Mouse (Mus musculus) midbrain, embryonic 12.5 days (tissue): Measurements from ENCODE around the gene 2610528J11Rik. TPM values are rescaled to one million over a fixed set of nuclear protein-coding genes. Genes with fewer than 3 reads are reported as not detected.
"Not testable (repeated sequence)": the region's sequence is repeated elsewhere in the genome, so short reads cannot be mapped to it uniquely, and the experiment has no call there.

Source experiments
- ATAC-seq: fragments of 200-750 bp; cut with Nextera tagmentation; 2 replicates; pipeline ENCODE4 v1.8.0; 2017; ENCODE audit warnings: low read depth, moderate TSS enrichment, moderate library complexity; ENCODE audit not compliant: low FRiP score
- H3K27ac ChIP-seq: fragments of 300-500 bp; sonication (generic); replicated peaks from 2 replicates; pipeline ENCODE4 v1.5.1; 2016; ENCODE audit warnings: mild to moderate bottlenecking
- H3K27me3 ChIP-seq: fragments of 300-500 bp; sonication (generic); 2 replicates; pipeline ENCODE4 v1.6.1; 2016; ENCODE audit warnings: mild to moderate bottlenecking
- H3K36me3 ChIP-seq: fragments of 300-500 bp; sonication (generic); 2 replicates; pipeline ENCODE4 v1.6.1; 2016
- H3K4me1 ChIP-seq: fragments of 300-500 bp; sonication (generic); 2 replicates; pipeline ENCODE4 v1.6.1; 2016
- H3K4me2 ChIP-seq: fragments of 300-500 bp; sonication (generic); replicated peaks from 2 replicates; pipeline ENCODE4 v1.6.1; 2016; ENCODE audit warnings: mild to moderate bottlenecking, moderate library complexity
- H3K4me3 ChIP-seq: fragments of 300-500 bp; sonication (generic); 2 replicates; pipeline ENCODE4 v1.5.1; 2016; ENCODE audit warnings: mild to moderate bottlenecking
- H3K9ac ChIP-seq: fragments of 300-500 bp; sonication (generic); replicated peaks from 2 replicates; pipeline ENCODE4 v1.6.1; 2016; ENCODE audit warnings: mild to moderate bottlenecking, moderate library complexity
- H3K9me3 ChIP-seq: fragments of 300-500 bp; sonication (generic); 2 replicates; pipeline ENCODE4 v1.6.1; 2016; ENCODE audit warnings: mild to moderate bottlenecking
- WGBS: fragments of 180-500 bp; shearing (Covaris S2); methylation state at CpG from one replicate; pipeline ENCODE4 v1.1.7; 2016; 5-methylcytosine and 5-hydroxymethylcytosine counted together
- polyA plus RNA-seq: library from polyadenylated mRNA; unstranded; fragments of >200 nt; fragmentation: Nextera tagmentation; extraction: Ambion mirVana; gene quantifications from 2 replicates; pipeline ENCODE4 v1.2.1, GENCODE M21; 2016

2610528J11Rik gene
- 0.26 and 0.48 TPM in 2 replicates for polyA plus RNA-seq

DNA sequence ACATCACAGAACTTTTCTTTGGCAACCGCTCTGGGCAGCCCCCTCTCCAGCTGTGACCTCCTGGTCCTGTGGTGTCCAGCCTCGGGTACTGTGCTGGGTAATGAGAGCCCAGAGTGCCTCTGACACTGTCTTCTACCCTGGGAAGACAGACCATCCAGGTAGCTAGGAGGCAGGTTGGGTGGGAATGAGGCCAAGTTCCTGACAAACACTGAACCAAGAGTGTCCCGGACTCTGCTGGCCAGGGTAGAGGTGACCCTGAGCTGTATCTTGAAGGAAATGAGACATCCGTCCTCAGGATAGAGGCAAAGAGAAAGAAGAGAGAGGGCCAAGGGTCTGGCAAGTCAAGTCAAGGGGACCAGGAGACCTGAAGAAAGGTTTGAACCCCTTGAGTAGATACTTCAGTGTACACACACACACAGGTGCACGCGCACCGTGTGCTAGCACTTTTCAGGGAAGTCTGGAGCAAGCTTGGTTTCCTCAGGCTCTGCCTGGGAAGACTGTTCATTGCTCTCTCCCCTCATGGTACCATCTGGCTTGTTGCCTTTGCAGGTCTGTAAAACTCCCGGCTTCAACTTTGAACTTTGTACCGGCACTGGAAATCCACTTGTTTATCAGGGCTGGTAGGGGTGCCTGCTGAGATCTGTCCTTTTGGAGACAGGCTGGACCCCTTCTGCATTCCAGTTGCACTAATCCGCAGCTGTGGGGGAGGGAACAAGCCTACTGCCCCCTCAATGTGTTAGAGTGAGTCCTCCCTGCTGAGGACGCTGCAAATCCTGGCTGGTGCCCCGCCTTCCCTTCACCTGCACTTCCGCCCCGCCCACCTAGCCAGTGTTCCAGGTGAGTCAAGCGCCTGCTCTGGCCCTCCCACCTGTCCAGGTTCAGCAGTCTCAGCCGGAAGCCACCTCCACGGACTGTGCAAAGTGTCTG, at the start of gene 2610528J11Rik:
2610528J11Rik (plus strand) TSS at position 592 of the 927 bp plus-strand sequence.
- no peak for ATAC-seq
- Histone ChIP-seq H3K4me2 (no peak within 1 kb of the TSS), H3K27ac (no peak within 1 kb of the TSS), H3K4me3 (no peak within 1 kb of the TSS), H3K27me3 (no peaks in the 10 kb centered on the region), H3K36me3 (no peaks in the 10 kb centered on the region), H3K4me1 (0 out of 2 replicates have a peak, but pooled peaks cover 4% of the 10 kb centered on the region), H3K9ac (no peak within 1 kb of the TSS), H3K9me3 (no peaks in the 10 kb centered on the region)
- WGBS = 37% methylated on average over 17 of the region's 17 CpGs

DNA sequence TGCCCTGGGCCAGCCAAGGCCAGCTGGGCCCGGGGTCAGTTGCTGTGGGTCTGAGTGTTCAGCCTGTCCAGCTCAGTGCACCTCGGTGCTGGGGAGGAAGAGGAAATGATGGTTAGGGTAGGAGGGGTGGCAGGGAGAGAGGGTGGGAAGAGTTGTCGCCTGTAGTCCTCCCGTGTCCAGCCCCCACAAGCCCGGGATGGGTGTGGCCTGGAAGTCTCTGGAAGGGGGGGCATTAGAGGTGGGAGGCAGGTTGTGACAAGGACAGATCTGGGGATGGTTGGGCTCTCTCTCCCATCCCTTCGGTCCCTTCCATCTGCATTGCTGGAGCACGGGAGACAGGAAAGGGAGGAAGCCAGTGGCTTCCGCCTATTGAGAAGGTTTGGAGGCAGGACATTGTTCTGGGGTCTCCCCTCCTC, 37.1 kb upstream of the 2610528J11Rik start, which contains the start of gene Tie1:
Tie1 (minus strand) TSS at position 345 of the 416 bp plus-strand sequence.
- Histone ChIP-seq H3K36me3 (no peaks in the 10 kb centered on the region), H3K27ac (no peak within 1 kb of the TSS), H3K27me3 (no peaks in the 10 kb centered on the region), H3K9ac (no peak within 1 kb of the TSS), H3K9me3 (no peaks in the 10 kb centered on the region), H3K4me3 (no peak within 1 kb of the TSS), H3K4me2 (no peak within 1 kb of the TSS), H3K4me1 (no peaks in the 10 kb centered on the region)
- no peak for ATAC-seq
- 76% methylated on average over 8 of the region's 8 CpGs for WGBS

DNA sequence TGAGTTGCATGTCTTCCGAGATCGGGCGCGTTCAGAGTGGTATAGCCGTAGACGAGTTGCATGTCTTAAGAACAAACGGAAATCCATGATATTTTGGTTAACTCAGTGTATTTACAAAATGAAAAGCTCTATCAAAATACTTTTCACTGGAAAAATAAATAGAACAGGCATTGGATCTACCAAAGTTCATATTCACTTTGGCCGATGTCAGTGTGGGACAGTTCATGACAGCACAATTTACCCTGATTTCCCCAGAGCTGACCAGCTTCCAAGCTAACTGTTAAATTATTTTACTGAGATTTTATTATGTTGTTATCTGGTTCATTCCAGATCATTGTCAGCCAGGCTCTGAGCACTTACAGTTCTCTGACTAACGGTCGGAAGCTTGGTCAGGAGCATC, 36.3 kb upstream of the 2610528J11Rik start:
- WGBS = 93% methylated on average over 10 of the region's 10 CpGs
- ATAC-seq = no peak
- no peak overlapping the region for H3K9ac ChIP-seq

DNA sequence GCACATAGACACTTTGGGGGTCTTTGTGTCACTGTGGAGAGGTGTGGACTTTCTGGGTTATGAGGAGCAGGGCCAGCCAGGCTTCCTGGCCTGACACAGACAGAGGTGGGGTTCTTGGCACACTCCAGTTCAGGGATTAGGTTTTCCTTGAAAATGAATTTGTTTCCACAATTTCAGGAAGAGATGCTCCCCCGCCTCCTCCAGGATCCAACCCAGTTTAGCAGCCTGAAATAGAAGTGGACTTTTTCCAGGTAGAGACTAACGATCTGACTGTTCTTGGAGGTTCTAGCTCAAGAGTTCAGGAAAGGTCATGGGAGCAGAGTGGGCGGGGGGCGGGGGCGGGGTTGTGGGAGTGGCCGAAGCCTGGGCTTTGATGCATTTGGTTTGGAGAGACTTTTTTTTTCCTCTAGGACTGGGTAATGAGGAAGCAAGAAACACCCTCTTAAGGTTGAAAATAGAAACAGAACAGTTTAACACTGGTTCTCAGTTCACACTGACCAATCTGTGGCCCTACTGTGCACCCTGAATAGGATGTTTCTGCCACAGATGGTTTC, 26.6 kb upstream of the 2610528J11Rik start:
- WGBS = 63% methylated on average over 6 of the region's 6 CpGs

More for the DNA sequence above, 36.3 kb upstream of the 2610528J11Rik start:
- no peak overlapping the region for H3K4me2 ChIP-seq
- H3K27ac ChIP-seq = no peak overlapping the region
- no peak overlapping the region for H3K4me3 ChIP-seq
- no peaks in the 10 kb centered on the region for H3K4me1 ChIP-seq
- H3K36me3 ChIP-seq = no peaks in the 10 kb centered on the region
- no peaks in the 10 kb centered on the region for H3K9me3 ChIP-seq
- H3K27me3 ChIP-seq = no peaks in the 10 kb centered on the region

DNA sequence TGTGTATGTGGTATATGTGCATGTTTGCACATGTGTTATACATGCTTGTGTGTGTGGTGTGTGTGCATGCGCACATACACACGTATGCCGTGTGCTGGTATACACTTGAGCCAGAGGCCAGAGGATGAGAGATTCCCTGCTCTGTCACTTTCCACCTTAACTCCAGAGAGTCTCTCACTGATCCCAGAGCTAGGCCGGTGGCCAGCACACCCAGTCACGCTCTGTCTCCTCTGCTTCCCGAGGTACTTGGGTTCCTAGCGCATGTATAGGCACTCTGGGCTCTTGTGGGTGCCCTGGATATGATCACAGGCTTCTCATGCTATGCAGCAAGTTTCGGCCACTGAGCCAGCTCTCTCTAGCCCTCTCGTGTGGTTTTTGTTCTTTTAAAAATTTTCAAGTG, 26.0 kb upstream of the 2610528J11Rik start:
- H3K27ac ChIP-seq = no peak overlapping the region
- H3K9me3 ChIP-seq = no peaks in the 10 kb centered on the region
- H3K4me1 ChIP-seq = no peaks in the 10 kb centered on the region
- H3K9ac ChIP-seq = no peak overlapping the region
- no peaks in the 10 kb centered on the region for H3K27me3 ChIP-seq
- no peak overlapping the region for H3K4me3 ChIP-seq
- no peak overlapping the region for H3K4me2 ChIP-seq
- no peak for ATAC-seq
- WGBS = 71% methylated on average over 9 of the region's 9 CpGs
- no peaks in the 10 kb centered on the region for H3K36me3 ChIP-seq

More for the DNA sequence above, 26.6 kb upstream of the 2610528J11Rik start:
- Histone ChIP-seq H3K4me1 (no peaks in the 10 kb centered on the region), H3K4me3 (no peak overlapping the region), H3K27ac (no peak overlapping the region), H3K9ac (no peak overlapping the region), H3K36me3 (no peaks in the 10 kb centered on the region), H3K27me3 (no peaks in the 10 kb centered on the region), H3K9me3 (no peaks in the 10 kb centered on the region), H3K4me2 (no peak overlapping the region)
- no peak for ATAC-seq

DNA sequence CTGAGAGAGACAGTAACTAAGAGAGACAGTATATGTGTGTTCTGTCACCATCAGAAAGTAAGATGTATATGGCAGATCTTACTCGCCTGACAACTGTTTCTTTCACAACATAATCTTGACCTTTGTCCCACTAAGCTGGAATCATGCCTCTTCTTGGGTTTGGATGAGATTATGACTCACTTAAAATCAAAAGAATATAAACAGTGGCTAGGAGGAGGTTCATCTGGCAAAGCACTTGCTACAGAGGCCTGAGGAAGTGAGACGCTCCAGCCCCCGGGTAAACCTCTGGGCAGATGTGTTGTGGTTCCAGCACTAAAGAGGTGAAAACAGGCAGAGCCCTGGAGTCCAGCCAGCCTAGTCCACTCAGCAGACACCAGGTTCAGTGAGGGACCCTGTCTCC, 21.2 kb upstream of the 2610528J11Rik start:
- H3K27me3 ChIP-seq = no peaks in the 10 kb centered on the region
- no peak overlapping the region for H3K4me2 ChIP-seq
- H3K4me3 ChIP-seq = no peak overlapping the region
- H3K36me3 ChIP-seq = no peaks in the 10 kb centered on the region
- WGBS = 65% methylated on average over 3 of the region's 3 CpGs
- H3K27ac ChIP-seq = no peak overlapping the region
- peaks cover 4% of the 10 kb centered on the region; the same call in 1 of the 2 replicates for H3K4me1 ChIP-seq
- H3K9me3 ChIP-seq = no peaks in the 10 kb centered on the region
- ATAC-seq = no peak
- H3K9ac ChIP-seq = no peak overlapping the region

DNA sequence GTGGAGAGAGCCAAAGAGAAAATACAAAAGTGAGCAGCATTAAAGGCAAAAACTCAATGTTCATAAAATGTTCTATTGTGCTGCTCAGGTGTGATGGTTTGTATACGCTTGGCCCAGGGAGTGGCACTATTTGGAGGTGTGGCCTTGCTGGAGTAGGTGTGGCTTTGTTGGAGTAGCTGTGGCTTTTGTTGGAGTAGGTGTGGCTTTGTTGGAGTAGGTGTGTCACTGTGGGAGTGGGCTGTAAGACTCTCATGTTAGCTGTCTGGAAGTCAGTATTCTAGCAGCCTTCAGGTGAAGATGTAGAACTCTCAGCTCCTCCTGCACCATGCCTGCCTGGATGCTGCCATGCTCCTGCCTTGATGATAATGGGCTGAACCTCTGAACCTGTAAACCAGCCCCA, 19.6 kb upstream of the 2610528J11Rik start:
- WGBS = 83% methylated on average over 1 of the region's 1 CpGs
- ATAC-seq, H3K9ac ChIP-seq, H3K4me2 ChIP-seq, H3K27me3 ChIP-seq, H3K36me3 ChIP-seq, H3K9me3 ChIP-seq, H3K27ac ChIP-seq, H3K4me1 ChIP-seq, H3K4me3 ChIP-seq: not testable (repeated sequence)

DNA sequence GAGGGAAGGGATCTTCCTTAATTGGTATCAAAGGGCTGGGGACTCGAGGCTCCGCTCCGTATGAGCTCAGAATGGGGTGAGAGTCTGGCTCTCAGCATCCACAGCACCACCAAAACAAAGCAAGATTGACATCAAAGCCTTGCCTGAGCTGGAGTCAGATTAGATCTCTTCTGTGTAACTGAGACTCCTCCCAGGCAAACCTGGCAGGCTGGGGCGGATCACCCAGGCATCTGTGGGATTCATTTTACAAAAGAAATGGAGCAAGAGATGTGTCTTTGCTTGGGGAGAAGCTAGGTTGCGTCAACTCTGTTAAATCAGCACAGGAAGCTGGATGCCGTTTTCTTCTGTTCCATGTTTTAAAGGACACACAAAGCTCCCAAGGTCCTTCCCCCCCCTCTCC, 17.7 kb upstream of the 2610528J11Rik start:
- Histone ChIP-seq H3K9me3 (no peaks in the 10 kb centered on the region), H3K27me3 (no peaks in the 10 kb centered on the region), H3K4me2 (no peak overlapping the region), H3K9ac (no peak overlapping the region), H3K27ac (no peak overlapping the region), H3K4me1 (peaks cover 9% of the 10 kb centered on the region), H3K36me3 (no peaks in the 10 kb centered on the region), H3K4me3 (no peak overlapping the region)
- no peak for ATAC-seq
- WGBS = 8% methylated on average over 6 of the region's 6 CpGs

DNA sequence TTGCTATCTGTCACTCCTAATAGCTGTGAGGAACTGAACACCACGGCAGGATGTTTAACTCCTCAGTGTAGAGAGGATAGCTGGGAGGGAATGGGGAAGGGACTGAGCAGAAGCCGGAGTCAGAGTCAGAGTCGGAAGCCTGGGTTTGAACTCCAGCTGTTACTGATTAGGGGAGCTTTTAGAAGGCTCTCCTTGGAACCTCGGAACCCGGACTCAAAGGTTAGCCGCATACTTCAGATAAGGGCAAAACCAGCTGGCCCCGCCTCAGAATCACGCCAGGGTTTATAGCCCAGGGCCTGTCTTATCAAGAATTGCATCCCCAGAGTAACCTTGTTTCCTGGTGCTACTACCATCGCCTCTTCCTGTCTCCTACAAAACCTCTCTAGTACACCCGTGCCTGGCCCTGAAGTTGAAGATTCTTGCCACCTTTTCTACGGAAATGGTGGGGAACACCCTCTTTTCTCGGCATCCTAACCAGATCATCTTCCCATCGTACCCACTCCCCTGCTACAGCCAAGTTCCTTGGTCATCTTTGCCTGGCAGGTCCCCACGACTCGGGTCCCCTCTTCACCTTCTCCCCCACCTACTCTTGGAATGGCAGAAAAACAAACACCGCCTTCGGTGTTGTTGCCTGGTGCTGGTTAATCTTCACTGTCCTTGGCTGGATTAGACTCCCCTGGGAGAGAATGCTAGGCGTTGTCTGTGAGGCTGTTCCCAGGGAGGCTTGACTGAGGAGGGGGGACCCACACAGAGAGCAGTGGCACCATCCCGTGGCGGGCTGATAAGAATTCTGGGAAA, 9.9 kb upstream of the 2610528J11Rik start:
- H3K9me3 ChIP-seq = no peaks in the 10 kb centered on the region
- peak; percentile 27; the same call in 1 of the 2 replicates for ATAC-seq
- peaks cover 13% of the 10 kb centered on the region for H3K4me1 ChIP-seq
- WGBS = 32% methylated on average over 20 of the region's 20 CpGs
- H3K27me3 ChIP-seq = peaks cover 12% of the 10 kb centered on the region; the same call in 1 of the 2 replicates
- no peak overlapping the region; the same call in 1 of the 2 replicates for H3K9ac ChIP-seq
- no peak overlapping the region for H3K4me3 ChIP-seq
- H3K36me3 ChIP-seq = no peaks in the 10 kb centered on the region
- H3K4me2 ChIP-seq = peak overlapping the region; percentile 21
- no peak overlapping the region for H3K27ac ChIP-seq

DNA sequence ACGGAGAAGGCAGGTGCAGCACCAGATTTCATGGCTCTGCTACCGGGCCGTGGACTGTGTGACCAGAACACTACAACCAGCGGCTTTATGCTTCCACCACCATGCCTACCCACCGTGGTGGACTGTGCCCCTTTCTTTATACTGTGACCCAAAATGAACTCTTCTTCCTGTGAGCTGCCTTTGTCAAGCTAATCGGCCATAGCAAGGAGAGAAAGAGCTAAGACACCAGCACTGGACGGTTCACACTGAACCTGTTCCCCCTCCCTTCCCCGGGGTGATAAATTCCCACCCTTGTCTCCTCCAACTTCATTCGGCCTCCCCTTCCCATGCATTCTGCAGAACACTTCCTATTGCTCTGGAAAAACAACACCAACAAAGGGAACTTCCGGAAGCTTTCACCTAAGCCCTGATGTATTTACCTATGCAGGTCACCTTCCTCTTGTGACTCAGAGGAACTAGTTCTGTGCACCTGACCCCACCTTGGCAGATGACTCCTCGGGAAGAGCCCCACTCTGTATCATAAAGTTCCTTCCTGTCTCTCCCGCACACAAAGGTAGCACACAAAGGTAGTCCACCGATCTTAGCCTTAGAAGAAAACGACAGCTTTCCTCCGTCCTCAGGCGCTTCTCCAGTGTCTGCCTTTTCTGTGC, 9.2 kb upstream of the 2610528J11Rik start:
- WGBS = 36% methylated on average over 16 of the region's 16 CpGs

DNA sequence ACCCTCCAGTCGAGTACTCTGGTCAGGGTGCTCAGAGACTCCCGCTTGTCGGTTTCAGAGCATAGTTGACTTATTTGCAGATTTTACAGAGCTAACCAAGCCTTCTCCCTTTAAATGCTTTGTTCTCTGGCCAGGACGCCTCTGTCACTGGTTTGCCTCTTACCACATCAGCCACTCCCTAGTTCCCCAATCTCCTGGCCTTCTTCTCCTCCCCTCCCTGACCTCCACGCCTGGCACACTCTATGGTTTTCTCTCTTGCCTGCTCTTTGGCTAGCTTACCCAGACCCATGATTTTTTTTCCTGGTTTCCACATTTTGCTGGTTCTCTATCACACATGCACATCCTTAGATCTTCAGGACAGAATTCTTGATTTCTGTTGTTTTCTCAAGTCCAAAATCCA, 8.6 kb upstream of the 2610528J11Rik start:
- Histone ChIP-seq H3K4me2 (no peak overlapping the region), H3K36me3 (no peaks in the 10 kb centered on the region), H3K4me1 (peaks cover 13% of the 10 kb centered on the region), H3K9ac (no peak overlapping the region), H3K9me3 (no peaks in the 10 kb centered on the region), H3K27ac (no peak overlapping the region), H3K4me3 (no peak overlapping the region), H3K27me3 (peaks cover 12% of the 10 kb centered on the region; the same call in 1 of the 2 replicates)
- WGBS = 72% methylated on average over 5 of the region's 5 CpGs
- ATAC-seq = no peak

More for the DNA sequence above, 9.2 kb upstream of the 2610528J11Rik start:
- peak; percentile 52; the same call in 1 of the 2 replicates for ATAC-seq
- peaks cover 12% of the 10 kb centered on the region; the same call in 1 of the 2 replicates for H3K27me3 ChIP-seq
- H3K4me1 ChIP-seq = peaks cover 13% of the 10 kb centered on the region
- H3K4me3 ChIP-seq = no peak overlapping the region
- no peaks in the 10 kb centered on the region for H3K36me3 ChIP-seq
- H3K9ac ChIP-seq = no peak overlapping the region; the same call in 1 of the 2 replicates
- H3K4me2 ChIP-seq = peak overlapping the region; percentile 21
- H3K27ac ChIP-seq = no peak overlapping the region
- H3K9me3 ChIP-seq = no peaks in the 10 kb centered on the region
